Mouse (Mus musculus) stomach, postnatal 0 days (tissue): ENCODE measurements around the gene Fam49a. TPM values are rescaled to one million over a fixed set of nuclear protein-coding genes. Genes with fewer than 3 reads are reported as not detected.

ENCODE experiments used
- ATAC-seq: fragments of 200-750 bp; cut with Nextera tagmentation; 2 replicates; pipeline ENCODE4 v1.8.0; 2017; ENCODE audit not compliant: low FRiP score, low TSS enrichment
- DNase-seq: peaks from one replicate; pipeline ENCODE4 v3.0.0-alpha.2; 2016; ENCODE audit warnings: low spot score
- H3K27ac ChIP-seq: fragments of 300-500 bp; sonication (generic); replicated peaks from 2 replicates; pipeline ENCODE4 v1.5.1; 2014; ENCODE audit warnings: mild to moderate bottlenecking, control low read depth
- H3K27me3 ChIP-seq: fragments of 300-500 bp; sonication (generic); 2 replicates; pipeline ENCODE4 v1.6.1; 2014; ENCODE audit warnings: low read length; ENCODE audit not compliant: control insufficient read depth, insufficient read depth
- H3K36me3 ChIP-seq: fragments of 300-500 bp; sonication (generic); 2 replicates; pipeline ENCODE4 v1.6.1; 2014; ENCODE audit warnings: low read length, mixed read lengths; ENCODE audit not compliant: control insufficient read depth, insufficient read depth
- H3K4me1 ChIP-seq: fragments of 300-500 bp; sonication (generic); replicated peaks from 2 replicates; pipeline ENCODE4 v1.6.1; 2014; ENCODE audit warnings: antibody characterized with exemption; ENCODE audit not compliant: control insufficient read depth, insufficient read depth
- H3K4me2 ChIP-seq: fragments of 300-500 bp; sonication (generic); replicated peaks from 2 replicates; pipeline ENCODE4 v1.6.1; 2014; ENCODE audit warnings: low read depth, mild to moderate bottlenecking, control low read depth, moderate library complexity
- H3K4me3 ChIP-seq: fragments of 300-500 bp; sonication (generic); 2 replicates; pipeline ENCODE4 v1.5.1; 2014; ENCODE audit warnings: low read depth, low read length, control low read depth
- H3K9ac ChIP-seq: fragments of 300-500 bp; sonication (generic); 2 replicates; pipeline ENCODE4 v1.6.1; 2014; ENCODE audit warnings: mild to moderate bottlenecking, low read length, control low read depth, mixed read lengths
- H3K9me3 ChIP-seq: fragments of 300-500 bp; sonication (generic); 2 replicates; pipeline ENCODE4 v1.6.1; 2016; ENCODE audit warnings: low read length; ENCODE audit not compliant: control insufficient read depth
- CTCF ChIP-seq: IDR thresholded peaks from 2 replicates; pipeline ENCODE4 v1.5.1; 2016; ENCODE audit warnings: antibody characterized with exemption, low read depth, mild to moderate bottlenecking, moderate library complexity
- EP300 ChIP-seq: optimal IDR thresholded peaks from 2 replicates; pipeline ENCODE3; 2016; ENCODE audit warnings: antibody characterized with exemption
- WGBS: fragments of 180-500 bp; shearing (Covaris S2); extraction: QIAGEN DNeasy Blood & Tissue Kit; methylation state at CpG from one replicate; pipeline ENCODE4 v1.1.7; 2014; 5-methylcytosine and 5-hydroxymethylcytosine counted together
- polyA plus RNA-seq: library from polyadenylated mRNA; unstranded; fragments of >200 nt; fragmentation: Nextera tagmentation; extraction: Ambion mirVana; gene quantifications from 2 replicates; pipeline ENCODE4 v1.2.1, GENCODE M21; 2015

Gene Fam49a
- polyA plus RNA-seq, 1 experiment from 2014 or later: 5.3 TPM

GRCm38 (mm10) chr12:12316956-12317355 lies 55.0 kb downstream of the Fam49a start:
- Histone ChIP-seq H3K4me2 (0 out of 2 replicates have a peak overlapping the region, but pooled peaks have one; percentile 6), H3K36me3 (no peaks in the 10 kb centered on the region), H3K27me3 (no peaks in the 10 kb centered on the region), H3K9ac (no peak overlapping the region), H3K4me3 (no peak overlapping the region), H3K27ac (peak overlapping the region; percentile 56), H3K4me1 (no peaks in the 10 kb centered on the region), H3K9me3 (no peaks in the 10 kb centered on the region)
- TF ChIP-seq CTCF (0 out of 2 replicates have a peak, but pooled peaks have one; percentile 6), EP300 (no peak)
- DNase-seq (no peak), ATAC-seq (no peak)
- 29% methylated on average over 6 of the region's 6 CpGs for WGBS

GRCm38 (mm10) chr12:12317606-12318005 lies 55.7 kb downstream of the Fam49a start:
- ATAC-seq: no peak
- H3K27ac ChIP-seq: no peak overlapping the region; the same call in 1 of the 2 replicates
- no peaks in the 10 kb centered on the region for H3K36me3 ChIP-seq
- no peak overlapping the region for H3K4me3 ChIP-seq
- no peaks in the 10 kb centered on the region for H3K4me1 ChIP-seq
- 90% methylated on average over 7 of the region's 7 CpGs for WGBS
- H3K9ac ChIP-seq: no peak overlapping the region
- DNase-seq: no peak
- no peaks in the 10 kb centered on the region for H3K27me3 ChIP-seq
- TF ChIP-seq EP300: no peak
- TF ChIP-seq CTCF: no peak
- H3K4me2 ChIP-seq: no peak overlapping the region
- no peaks in the 10 kb centered on the region for H3K9me3 ChIP-seq

- Histone ChIP-seq H3K27me3 (no peaks in the 10 kb centered on the region), H3K27ac (no peak overlapping the region), H3K36me3 (no peaks in the 10 kb centered on the region), H3K4me3 (no peak overlapping the region), H3K4me2 (no peak overlapping the region), H3K9me3 (no peaks in the 10 kb centered on the region), H3K4me1 (no peaks in the 10 kb centered on the region), H3K9ac (no peak overlapping the region)
- no peak for ATAC-seq
- 4% methylated on average over 6 of the region's 6 CpGs for WGBS
- TF ChIP-seq EP300 (no peak), CTCF (peak; percentile 92)
- DNase-seq: no peak
Measured at GRCm38 (mm10) chr12:12318140-12318734, 56.3 kb downstream of the Fam49a start.

DNA sequence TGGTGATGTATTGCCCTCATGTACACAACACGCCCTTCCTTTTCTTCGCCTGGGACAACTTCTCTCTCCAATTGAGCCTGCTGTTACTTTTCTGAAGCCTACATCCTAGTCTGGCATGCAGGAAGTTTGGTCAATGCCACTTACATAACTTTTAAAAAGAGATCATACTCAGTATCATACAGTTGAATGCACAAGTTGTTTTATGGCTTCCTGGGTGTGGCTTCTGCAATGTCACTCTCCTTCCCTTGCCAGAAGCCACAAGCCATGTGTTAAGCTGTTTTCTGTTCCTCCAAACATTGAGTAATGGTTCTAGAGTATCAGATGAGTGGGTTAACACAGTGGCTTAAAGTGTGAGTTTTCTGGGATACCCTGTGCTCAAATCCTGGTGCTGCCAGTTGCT lies 58.8 kb downstream of the Fam49a start:
- no peak for TF ChIP-seq CTCF
- no peak for TF ChIP-seq EP300
- Histone ChIP-seq H3K27ac (no peak overlapping the region), H3K36me3 (no peaks in the 10 kb centered on the region), H3K9me3 (no peaks in the 10 kb centered on the region), H3K27me3 (no peaks in the 10 kb centered on the region), H3K4me3 (no peak overlapping the region), H3K9ac (no peak overlapping the region), H3K4me1 (no peaks in the 10 kb centered on the region), H3K4me2 (no peak overlapping the region)
- DNase-seq (no peak), ATAC-seq (no peak)
- WGBS: 54% methylated on average over 2 of the region's 2 CpGs

- no peaks in the 10 kb centered on the region for H3K4me1 ChIP-seq
- no peak overlapping the region for H3K9ac ChIP-seq
- H3K9me3 ChIP-seq: no peaks in the 10 kb centered on the region
- H3K27me3 ChIP-seq: no peaks in the 10 kb centered on the region
- WGBS: 85% methylated on average over 3 of the region's 3 CpGs
- no peak for DNase-seq
- TF ChIP-seq EP300 (no peak), CTCF (no peak)
- no peaks in the 10 kb centered on the region for H3K36me3 ChIP-seq
- H3K4me3 ChIP-seq: no peak overlapping the region
- ATAC-seq: no peak
- no peak overlapping the region for H3K27ac ChIP-seq
- H3K4me2 ChIP-seq: no peak overlapping the region
Measured at GRCm38 (mm10) chr12:12321111-12321510, 59.2 kb downstream of the Fam49a start.

DNA sequence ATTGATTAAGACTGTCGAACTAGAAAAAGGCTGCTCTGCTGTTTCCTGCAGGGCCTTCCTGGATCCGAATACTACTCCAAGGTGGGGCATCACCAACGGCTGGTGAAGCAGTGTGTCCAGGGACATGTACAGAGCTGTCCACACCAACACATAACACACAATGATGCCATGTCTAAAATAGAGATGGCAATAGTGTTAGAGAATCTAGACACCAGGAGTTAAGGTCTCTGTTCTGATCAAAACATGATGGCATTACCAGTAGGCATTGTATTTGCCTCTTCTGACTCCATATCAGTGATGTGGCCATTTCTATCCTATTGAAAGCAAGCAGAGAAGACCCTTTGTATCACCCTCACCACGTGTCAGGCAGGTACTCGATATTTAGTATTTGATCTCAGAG lies 61.1 kb downstream of the Fam49a start:
- H3K9ac ChIP-seq: no peak overlapping the region
- WGBS: 83% methylated on average over 5 of the region's 5 CpGs
- no peaks in the 10 kb centered on the region for H3K36me3 ChIP-seq
- H3K4me1 ChIP-seq: no peaks in the 10 kb centered on the region
- DNase-seq: no peak
- no peaks in the 10 kb centered on the region for H3K27me3 ChIP-seq
- H3K9me3 ChIP-seq: no peaks in the 10 kb centered on the region
- H3K4me3 ChIP-seq: no peak overlapping the region
- no peak for ATAC-seq
- H3K4me2 ChIP-seq: no peak overlapping the region
- no peak overlapping the region for H3K27ac ChIP-seq
- TF ChIP-seq EP300 (no peak), CTCF (no peak)
